Mouse (Mus musculus) liver, postnatal 0 days (tissue): Measurements from ENCODE around the gene Agbl1.

Source experiments
- CTCF ChIP-seq: sonication (generic); IDR thresholded peaks from 2 replicates; pipeline ENCODE4 v1.5.1; 2016; ENCODE audit warnings: antibody characterized with exemption, low read depth
- EP300 ChIP-seq: IDR thresholded peaks from 2 replicates; pipeline ENCODE4 v1.6.1; 2016; ENCODE audit warnings: antibody characterized with exemption, low read depth, mild to moderate bottlenecking

- TF ChIP-seq CTCF (peak; percentile 80), EP300 (no peak)
These were observed 163.5 kb downstream of the Agbl1 start for GRCm38 (mm10) chr7:76392941-76393817.
